Mouse (Mus musculus): ENCODE data around the gene Nsun6. TPM values are rescaled to one million over a fixed set of nuclear protein-coding genes. Genes with fewer than 3 reads are reported as not detected.

Nsun6 gene
- total and polyA plus RNA-seq, 3 experiments = 0.41 to 18.1 (median 11.5) TPM

DNA sequence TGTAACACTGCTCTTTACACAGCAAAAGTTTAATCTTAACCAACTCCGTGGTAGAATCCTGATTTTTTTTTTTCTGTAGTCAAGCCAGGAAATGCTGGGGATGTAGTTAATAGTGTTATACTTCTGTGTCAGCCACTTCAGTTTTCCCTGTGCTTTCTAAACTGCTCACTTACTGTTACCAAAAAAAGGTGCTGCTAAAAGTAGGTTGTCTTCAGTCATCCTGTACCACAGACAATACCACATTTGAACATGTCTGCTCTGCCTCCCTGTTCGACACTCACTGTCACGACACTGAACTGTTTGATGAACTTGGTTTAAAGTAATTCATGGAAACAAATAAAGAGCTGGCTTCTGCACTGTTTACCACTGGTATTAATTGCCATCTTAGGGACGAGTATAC is 66.4 kb downstream of the Nsun6 start:
- Histone ChIP-seq H3K36me3 (replicated peaks) (peaks cover 4% of the 10 kb centered on the region), H3K4me1 (ENCODE audit: insufficient read depth, low read depth, low read length) (no peaks in the 10 kb centered on the region)

DNA sequence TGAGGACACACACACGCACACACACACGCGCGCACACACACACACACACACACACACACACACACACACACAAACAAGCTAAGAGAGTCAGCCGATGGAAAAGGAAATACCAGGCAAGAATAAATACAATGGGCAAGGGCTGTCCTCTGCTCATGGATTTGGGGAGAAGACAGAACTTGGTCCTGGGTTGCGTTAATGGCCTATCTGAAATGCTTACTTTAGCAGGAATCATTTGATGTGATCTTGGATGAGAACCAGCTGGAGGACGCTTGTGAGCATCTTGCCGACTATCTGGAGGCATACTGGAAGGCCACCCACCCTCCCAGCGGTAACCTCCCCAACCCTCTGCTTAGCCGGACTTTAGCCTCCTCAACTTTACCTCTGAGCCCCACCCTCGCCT is 70.8 kb downstream of the Nsun6 start:
- Histone ChIP-seq H3K27me3 (ENCODE audit: insufficient read depth, low read length) (no peaks in the 10 kb centered on the region), H3K9me3 (replicated peaks) (no peaks in the 10 kb centered on the region), H3K4me1 (ENCODE audit: insufficient read depth, low read depth, low read length) (no peaks in the 10 kb centered on the region), H3K4me3 (ENCODE audit: low read depth, low read length) (no peak overlapping the region), H3K36me3 (replicated peaks) (no peaks in the 10 kb centered on the region)
- DNase-seq (ENCODE audit: low spot score) = no peak
- TF ChIP-seq GATA1 (IDR thresholded peaks at IDR 0.05; ENCODE audit: borderline replicate concordance, low read length) (no peak), GATA2 (IDR thresholded peaks at IDR 0.05; ENCODE audit: borderline replicate concordance, low read depth, low read length) (no peak), TAL1 (conservative IDR thresholded peaks at IDR 0.05; ENCODE audit: low read depth, low read length) (no peak), POLR2AphosphoS5 (IDR thresholded peaks at IDR 0.05; ENCODE audit: insufficient replicate concordance, low read depth, low read length) (no peak), CTCF (IDR thresholded peaks at IDR 0.05; ENCODE audit: low read depth, low read length) (no peak)
- ATAC-seq (ENCODE audit: extremely low read depth, insufficient number of reproducible peaks, low FRiP score, poor library complexity, severe bottlenecking) = no peak

More for the DNA sequence above, 66.4 kb downstream of the Nsun6 start:
- no peak for DNase-seq (ENCODE audit: low spot score)
- TF ChIP-seq TAL1 (conservative IDR thresholded peaks at IDR 0.05; ENCODE audit: low read depth, low read length) (no peak), CTCF (IDR thresholded peaks at IDR 0.05; ENCODE audit: low read depth, low read length) (no peak), POLR2AphosphoS5 (IDR thresholded peaks at IDR 0.05; ENCODE audit: insufficient replicate concordance, low read depth, low read length) (no peak)
- Histone ChIP-seq H3K9me3 (replicated peaks) (no peaks in the 10 kb centered on the region), H3K4me3 (ENCODE audit: low read depth, low read length) (no peak overlapping the region), H3K27me3 (ENCODE audit: insufficient read depth, low read length) (no peaks in the 10 kb centered on the region)
- no peak for ATAC-seq (ENCODE audit: extremely low read depth, insufficient number of reproducible peaks, low FRiP score, poor library complexity, severe bottlenecking)

DNA sequence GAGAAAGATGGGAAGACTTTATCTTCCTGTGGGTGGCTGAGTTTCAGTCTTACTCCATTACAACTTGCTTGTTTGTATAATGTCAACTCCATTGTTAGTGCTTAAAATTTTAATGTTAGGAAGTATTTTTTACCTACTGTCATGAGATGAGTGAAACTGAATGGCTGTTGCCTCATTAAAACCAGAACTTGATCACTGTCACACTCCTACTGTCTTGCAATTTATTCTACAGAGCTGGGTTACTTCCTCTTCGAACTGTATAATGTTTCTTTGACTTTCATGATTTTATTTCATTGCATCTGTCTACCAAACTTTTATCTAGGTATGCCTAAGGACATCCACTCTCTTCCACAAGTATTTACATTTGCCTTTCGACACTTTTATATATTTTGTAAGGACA is 93.4 kb downstream of the Nsun6 start:
- no peak overlapping the region for H3K4me3 ChIP-seq (ENCODE audit: low read depth, low read length)
- no peaks in the 10 kb centered on the region for H3K4me1 ChIP-seq (ENCODE audit: insufficient read depth, low read depth, low read length)
- H3K36me3 ChIP-seq (replicated peaks) = no peaks in the 10 kb centered on the region
- TF ChIP-seq TAL1 (conservative IDR thresholded peaks at IDR 0.05; ENCODE audit: low read depth, low read length) = no peak
- no peak for TF ChIP-seq CTCF (IDR thresholded peaks at IDR 0.05; ENCODE audit: low read depth, low read length)
- no peak for TF ChIP-seq GATA1 (IDR thresholded peaks at IDR 0.05; ENCODE audit: borderline replicate concordance, low read length)
- no peak for TF ChIP-seq POLR2AphosphoS5 (IDR thresholded peaks at IDR 0.05; ENCODE audit: insufficient replicate concordance, low read depth, low read length)
- no peak for TF ChIP-seq GATA2 (IDR thresholded peaks at IDR 0.05; ENCODE audit: borderline replicate concordance, low read depth, low read length)
- DNase-seq (ENCODE audit: low spot score) (no peak), ATAC-seq (ENCODE audit: extremely low read depth, insufficient number of reproducible peaks, low FRiP score, poor library complexity, severe bottlenecking) (no peak)
- H3K9me3 ChIP-seq (replicated peaks) = no peaks in the 10 kb centered on the region
- no peaks in the 10 kb centered on the region for H3K27me3 ChIP-seq (ENCODE audit: insufficient read depth, low read length)

DNA sequence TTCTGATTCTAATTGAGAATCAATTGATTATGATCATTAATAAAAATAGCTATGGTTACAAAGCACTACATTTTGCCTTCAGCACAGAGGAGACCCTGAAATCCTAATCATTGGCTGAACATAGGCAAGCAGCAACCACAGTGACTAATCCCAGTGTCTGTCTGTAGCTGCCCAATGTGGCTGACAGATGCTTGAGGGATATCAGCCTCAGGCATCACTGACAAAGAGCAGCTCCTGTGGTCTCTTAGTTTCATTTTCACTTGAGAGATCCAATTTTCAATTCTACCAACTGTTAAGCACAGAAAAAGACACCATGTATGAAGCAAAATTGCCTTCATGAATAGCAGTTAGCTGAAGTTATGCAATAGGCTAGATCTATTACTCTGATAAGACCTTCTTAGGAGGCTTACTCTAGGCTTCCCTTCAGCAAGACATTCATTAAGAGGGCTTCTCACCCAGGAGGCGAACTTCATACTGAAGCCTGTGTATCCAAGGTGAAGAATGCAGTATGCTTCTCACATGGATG is 93.8 kb downstream of the Nsun6 start:
- Histone ChIP-seq H3K27me3 (ENCODE audit: insufficient read depth, low read length) (no peaks in the 10 kb centered on the region), H3K36me3 (replicated peaks) (no peaks in the 10 kb centered on the region), H3K4me3 (ENCODE audit: low read depth, low read length) (no peak overlapping the region), H3K9me3 (replicated peaks) (no peaks in the 10 kb centered on the region), H3K4me1 (ENCODE audit: insufficient read depth, low read depth, low read length) (no peaks in the 10 kb centered on the region)
- ATAC-seq (ENCODE audit: extremely low read depth, insufficient number of reproducible peaks, low FRiP score, poor library complexity, severe bottlenecking) (no peak), DNase-seq (ENCODE audit: low spot score) (no peak)
- TF ChIP-seq GATA1 (IDR thresholded peaks at IDR 0.05; ENCODE audit: borderline replicate concordance, low read length) (no peak), GATA2 (IDR thresholded peaks at IDR 0.05; ENCODE audit: borderline replicate concordance, low read depth, low read length) (no peak), POLR2AphosphoS5 (IDR thresholded peaks at IDR 0.05; ENCODE audit: insufficient replicate concordance, low read depth, low read length) (no peak), TAL1 (conservative IDR thresholded peaks at IDR 0.05; ENCODE audit: low read depth, low read length) (no peak)

DNA sequence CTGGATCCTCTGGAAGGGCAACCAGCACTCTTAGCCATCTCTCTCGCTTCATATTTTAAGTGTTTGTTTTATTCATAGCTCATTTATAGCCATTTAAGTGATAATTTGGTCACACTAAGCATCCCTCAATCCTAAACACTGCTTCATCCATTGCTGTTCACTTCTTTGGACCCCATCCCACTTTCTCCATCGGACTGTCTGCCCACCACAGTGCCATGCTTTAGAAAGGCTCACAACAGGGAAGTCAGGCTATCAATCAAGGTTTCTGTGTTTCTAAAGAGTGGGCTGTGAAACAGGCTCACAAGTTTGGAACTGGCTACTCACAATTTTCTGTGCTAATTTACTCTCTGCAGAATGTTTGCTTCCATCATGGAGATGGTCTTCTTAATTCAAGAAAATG is 101.8 kb downstream of the Nsun6 start:
- DNase-seq (ENCODE audit: low spot score) (no peak), ATAC-seq (ENCODE audit: extremely low read depth, insufficient number of reproducible peaks, low FRiP score, poor library complexity, severe bottlenecking) (no peak)
- no peak for TF ChIP-seq GATA1 (IDR thresholded peaks at IDR 0.05; ENCODE audit: borderline replicate concordance, low read length)
- TF ChIP-seq CTCF (IDR thresholded peaks at IDR 0.05; ENCODE audit: low read depth, low read length) = no peak
- no peak for TF ChIP-seq TAL1 (conservative IDR thresholded peaks at IDR 0.05; ENCODE audit: low read depth, low read length)
- no peak for TF ChIP-seq GATA2 (IDR thresholded peaks at IDR 0.05; ENCODE audit: borderline replicate concordance, low read depth, low read length)
- Histone ChIP-seq H3K27me3 (ENCODE audit: insufficient read depth, low read length) (no peaks in the 10 kb centered on the region), H3K4me1 (ENCODE audit: insufficient read depth, low read depth, low read length) (no peaks in the 10 kb centered on the region), H3K36me3 (replicated peaks) (no peaks in the 10 kb centered on the region), H3K4me3 (ENCODE audit: low read depth, low read length) (no peak overlapping the region), H3K9me3 (replicated peaks) (no peaks in the 10 kb centered on the region)

Other genes with a start within 250 kb of the Nsun6 start
- gene Arl5b, start 5.7 kb downstream of the Nsun6 start, total RNA-seq (2014; fragmentation: Nextera tagmentation) = 20.9 and 28.3 TPM in 2 replicates
- 23.8 and 29.7 TPM in 2 replicates for gene Arl5b, start 5.7 kb downstream of the Nsun6 start, total RNA-seq (2017)
- 4.3 and 4.4 TPM in 2 replicates for gene Arl5b, start 5.7 kb downstream of the Nsun6 start, polyA plus RNA-seq (2012)